Mouse (Mus musculus) embryonic fibroblast, embryonic 13.5 days (primary cell): Measurements from ENCODE around the gene Rab26. TPM values are rescaled to one million over a fixed set of nuclear protein-coding genes. Genes with fewer than 3 reads are reported as not detected.

Source experiments
- H3K27ac ChIP-seq: 2 replicates; pipeline ENCODE4 v1.5.1; 2012; ENCODE audit warnings: low read length, control low read depth, inconsistent platforms; ENCODE audit not compliant: insufficient read depth
- H3K4me1 ChIP-seq: 2 replicates; pipeline ENCODE4 v1.6.1; 2011; ENCODE audit warnings: low read length; ENCODE audit not compliant: control insufficient read depth, insufficient read depth
- H3K4me3 ChIP-seq: 2 replicates; pipeline ENCODE4 v1.5.1; 2011; ENCODE audit warnings: mild to moderate bottlenecking, control low read depth, low read length; ENCODE audit not compliant: insufficient read depth
- CTCF ChIP-seq: IDR thresholded peaks from 2 replicates; pipeline ENCODE4 v1.5.1; 2011; ENCODE audit warnings: mild to moderate bottlenecking, control low read depth, low read length, moderate library complexity, borderline replicate concordance; ENCODE audit not compliant: insufficient read depth
- POLR2A ChIP-seq: IDR thresholded peaks from 2 replicates; pipeline ENCODE4 v1.6.1; 2011; ENCODE audit warnings: low read depth, mild to moderate bottlenecking, control low read depth, low read length, moderate library complexity
- polyA plus RNA-seq: library from polyadenylated mRNA; stranded (reverse); fragments of >200 nt; gene quantifications from 2 replicates; pipeline ENCODE4 v1.2.4, GENCODE M21; 2011; ENCODE audit warnings: low read depth; ENCODE audit not compliant: missing spikeins, insufficient read length

Gene Rab26
- polyA plus RNA-seq, 1 experiment = 1.4 TPM

GRCm38 (mm10) chr17:24548921-24549617 lies 15.1 kb upstream of the Rab26 start:
- peak overlapping the region; percentile 39 for H3K27ac ChIP-seq
- H3K4me1 ChIP-seq = peaks cover 6% of the 10 kb centered on the region
- TF ChIP-seq POLR2A = no peak
- TF ChIP-seq CTCF = no peak
- peak overlapping the region; percentile 40 for H3K4me3 ChIP-seq

GRCm38 (mm10) chr17:24548435-24548834 lies 14.4 kb upstream of the Rab26 start:
- Histone ChIP-seq H3K4me3 (no peak overlapping the region), H3K27ac (no peak overlapping the region), H3K4me1 (peaks cover 6% of the 10 kb centered on the region)
- no peak for TF ChIP-seq POLR2A
- no peak for TF ChIP-seq CTCF

GRCm38 (mm10) chr17:24546234-24546633 lies 12.2 kb upstream of the Rab26 start:
- H3K4me1 ChIP-seq = no peaks in the 10 kb centered on the region
- H3K4me3 ChIP-seq = no peak overlapping the region
- H3K27ac ChIP-seq = no peak overlapping the region
- TF ChIP-seq POLR2A = no peak
- no peak for TF ChIP-seq CTCF

GRCm38 (mm10) chr17:24545247-24545646 lies 11.2 kb upstream of the Rab26 start:
- H3K27ac ChIP-seq = no peak overlapping the region
- TF ChIP-seq CTCF (no peak), POLR2A (no peak)
- H3K4me3 ChIP-seq = no peak overlapping the region
- H3K4me1 ChIP-seq = no peaks in the 10 kb centered on the region

- no peak overlapping the region for H3K27ac ChIP-seq
- TF ChIP-seq POLR2A = no peak
- no peak for TF ChIP-seq CTCF
- no peaks in the 10 kb centered on the region for H3K4me1 ChIP-seq
- no peak overlapping the region for H3K4me3 ChIP-seq
Measured at GRCm38 (mm10) chr17:24544613-24545012, 10.6 kb upstream of the Rab26 start.

- Histone ChIP-seq H3K27ac (no peak overlapping the region), H3K4me1 (peaks cover 8% of the 10 kb centered on the region), H3K4me3 (no peak overlapping the region)
- no peak for TF ChIP-seq POLR2A
- TF ChIP-seq CTCF = peak; percentile 34; the same call in 1 of the 2 replicates
Measured at GRCm38 (mm10) chr17:24540375-24540774, 6.4 kb upstream of the Rab26 start.

- H3K4me3 ChIP-seq = no peak overlapping the region
- TF ChIP-seq CTCF = no peak
- no peak for TF ChIP-seq POLR2A
- no peak overlapping the region for H3K27ac ChIP-seq
- peaks cover 8% of the 10 kb centered on the region for H3K4me1 ChIP-seq
Measured at GRCm38 (mm10) chr17:24538950-24539349, 4.9 kb upstream of the Rab26 start.

- H3K27ac ChIP-seq = no peak overlapping the region
- H3K4me1 ChIP-seq = peaks cover 8% of the 10 kb centered on the region
- TF ChIP-seq POLR2A = no peak
- TF ChIP-seq CTCF = no peak
- H3K4me3 ChIP-seq = no peak overlapping the region
Measured at GRCm38 (mm10) chr17:24537536-24537935, 3.5 kb upstream of the Rab26 start.

- peaks cover 8% of the 10 kb centered on the region for H3K4me1 ChIP-seq
- TF ChIP-seq CTCF (no peak), POLR2A (no peak)
Measured at GRCm38 (mm10) chr17:24535300-24535699, 1.3 kb upstream of the Rab26 start.

GRCm38 (mm10) chr17:24533099-24533992 lies 664 bp downstream of the Rab26 start:
- Histone ChIP-seq H3K4me3 (no peak overlapping the region), H3K4me1 (peaks cover 8% of the 10 kb centered on the region), H3K27ac (no peak overlapping the region)
- TF ChIP-seq CTCF (no peak), POLR2A (peak; percentile 22; the same call in 1 of the 2 replicates)

More at GRCm38 (mm10) chr17:24535300-24535699, 1.3 kb upstream of the Rab26 start:
- H3K4me3 ChIP-seq = no peak overlapping the region
- no peak overlapping the region for H3K27ac ChIP-seq
